Comparison of ENCODE assay signal across 11 mouse cellular contexts in the genomic region with DNA sequence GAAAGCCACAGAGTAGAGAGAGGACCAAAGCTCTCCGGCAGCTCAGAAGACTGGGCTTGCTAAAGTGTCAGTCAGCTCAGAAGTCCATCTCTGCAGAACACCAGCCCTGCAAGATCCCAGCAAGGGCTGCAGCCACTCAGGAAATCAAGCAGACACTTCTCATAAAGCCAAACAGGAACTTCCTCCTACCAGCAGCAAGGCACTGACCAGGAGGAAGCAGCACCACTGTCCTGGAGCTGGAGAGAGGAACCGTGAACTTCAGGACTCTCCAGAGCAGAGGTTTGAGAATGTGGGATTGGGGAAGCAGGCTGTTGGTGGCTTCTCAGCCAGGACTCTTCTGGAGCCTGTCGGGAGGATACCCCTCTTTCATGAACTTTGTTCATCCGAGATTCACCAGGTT. TPM values are rescaled to one million over a fixed set of nuclear protein-coding genes. Genes with fewer than 3 reads are reported as not detected.
DNase-seq lines count a peak whose midpoint lies in the region; ATAC-seq and TF ChIP-seq lines count a peak whose summit lies in the region.
"Had no signal": no experiment of that assay in that cellular context is flagged by ENCODE, and none has a peak within 500 bp of the region (broad histone marks: within the 10 kb centered on the region; RNA-seq: fewer than 3 reads in every experiment).

No protein-coding gene starts in this region.

- ATAC-seq in frontal cortex, adult (ENCODE audit: low TSS enrichment), result peak; percentile 27; the same call in 1 of the 2 replicates
- no peak for ATAC-seq in intestine, embryonic 14.5 days (replicated peaks; ENCODE audit: low FRiP score, low TSS enrichment, low read depth)
- ATAC-seq in monocyte, adult 5-6 weeks (replicated peaks; ENCODE audit: insufficient number of reproducible peaks, low FRiP score, low TSS enrichment, poor library complexity, severe bottlenecking), result peak; percentile 41; the same call in 1 of the 2 replicates

- H3K36me3 ChIP-seq in liver, adult 2 months (ENCODE audit: control insufficient read depth, insufficient read depth, low read length), result no peaks in the 10 kb centered on the region
- H3K36me3 ChIP-seq in intestine, embryonic 14.5 days (ENCODE audit: control insufficient read depth, insufficient read depth, low read length), result no peaks in the 10 kb centered on the region

- no peak overlapping the region for H3K9ac ChIP-seq in liver, adult 2 months (ENCODE audit: low read depth, low read length)
- no peak overlapping the region for H3K9ac ChIP-seq in intestine, embryonic 14.5 days (ENCODE audit: low read length)

- WGBS in liver, adult 2 months, result 42% methylated on average over 4 of the region's 4 CpGs
- 50% methylated on average over 4 of the region's 4 CpGs for WGBS in intestine, embryonic 14.5 days

- no peaks in the 10 kb centered on the region for H3K9me3 ChIP-seq in intestine, embryonic 14.5 days (ENCODE audit: control insufficient read depth, low read length)

- no peak overlapping the region for H3K4me2 ChIP-seq in intestine, embryonic 14.5 days (ENCODE audit: low read length)

- H3K4me1 ChIP-seq in liver, adult 2 months (ENCODE audit: control insufficient read depth, insufficient read depth, low read length), result no peaks in the 10 kb centered on the region; the same call in 1 of the 2 replicates
- H3K4me1 ChIP-seq in intestine, embryonic 14.5 days (replicated peaks; ENCODE audit: control insufficient read depth, insufficient read depth, low read length), result peaks cover 6% of the 10 kb centered on the region; the same call in 1 of the 2 replicates

- H3K27me3 ChIP-seq in liver, adult 2 months (ENCODE audit: control insufficient read depth, insufficient read depth, low read length), result no peaks in the 10 kb centered on the region
- no peaks in the 10 kb centered on the region for H3K27me3 ChIP-seq in intestine, embryonic 14.5 days (replicated peaks; ENCODE audit: control insufficient read depth, insufficient read depth, low read length)

- no peak overlapping the region for H3K27ac ChIP-seq in liver, adult 2 months (replicated peaks; ENCODE audit: insufficient read depth, low read depth, low read length)
- peak overlapping the region; percentile 14; the same call in 1 of the 2 replicates for H3K27ac ChIP-seq in intestine, embryonic 14.5 days (ENCODE audit: low read depth)

- no peaks in the 10 kb centered on the region for H3K79me2 ChIP-seq in liver, adult 2 months (ENCODE audit: control insufficient read depth, insufficient read depth, low read length)

- no peak for DNase-seq in frontal cortex, postnatal 36 days (ENCODE audit: low spot score in 2 of 2)
- DNase-seq in liver, adult 2 months (ENCODE audit: extremely low read depth, low read depth, low spot score), result peak; percentile 18
- no peak for DNase-seq in liver
- no peak for DNase-seq in intestine, embryonic 14.5 days (ENCODE audit: low spot score)
- no peak for DNase-seq in left cerebral cortex, postnatal 10 days (ENCODE audit: extremely low spot score in 1 of 2, low spot score in 2 of 2)
- DNase-seq in T-cell, adult 2 months (ENCODE audit: low spot score), result no peak
- DNase-seq: cerebellum, adult 18-20 months; kidney, adult 11 months had no signal

- intact Hi-C loops in left cerebral cortex, postnatal 10 days (cut with DNase I), result no loop called here

- H3K4me3 ChIP-seq in liver, adult 2 months (ENCODE audit: insufficient read depth, low read depth, low read length), result no peak overlapping the region
- no peak overlapping the region for H3K4me3 ChIP-seq in intestine, embryonic 14.5 days (ENCODE audit: low read depth, low read length)

- TF ChIP-seq POLR2A in liver, adult 2 months (IDR thresholded peaks at IDR 0.05; ENCODE audit: extremely low read depth, insufficient read depth, low read length), result no peak

- TF ChIP-seq CTCF in liver, adult 2 months (IDR thresholded peaks at IDR 0.05; ENCODE audit: low read depth, low read length), result no peak

RNA-seq across cellular contexts. Expression of a gene that starts 26.9 kb away (rescaled TPM):
- 0.09 and 0.47 TPM in 2 replicates for total RNA-seq in liver, adult 2 months (2014; rRNA removed)
- polyA plus RNA-seq in liver, adult 2 months (2012; rRNA removed), result 0.44 and 0.60 TPM in 2 replicates
- 0.42 and 0.50 TPM in 2 replicates for polyA plus RNA-seq in intestine, embryonic 14.5 days (2014; fragmentation: Nextera tagmentation; extraction: Ambion mirVana)
- total RNA-seq in monocyte, adult 5-6 weeks (2017), result 61.4 to 99.5 TPM (median 74.8 TPM) in 3 replicates
- total RNA-seq in left cerebral cortex, postnatal 10 days (2021), result not detected
- polyA plus RNA-seq: limb, embryonic 11.5 days had no signal

RNA-seq across cellular contexts. Expression of a gene that starts 34.6 kb away (rescaled TPM):
- under 0.01 and 0.27 TPM in 2 replicates for total RNA-seq in liver, adult 2 months (2014; rRNA removed)
- polyA plus RNA-seq in liver, adult 2 months (2012; rRNA removed), result 0.13 and 0.29 TPM in 2 replicates
- 4.1 and 4.4 TPM in 2 replicates for polyA plus RNA-seq in intestine, embryonic 14.5 days (2014; fragmentation: Nextera tagmentation; extraction: Ambion mirVana)
- 0.11 to 3.6 TPM (median 3.4 TPM) in 3 replicates for total RNA-seq in monocyte, adult 5-6 weeks (2017)
- 10 to 100 TPM; 60.0 to 60.9 TPM for total RNA-seq in left cerebral cortex, postnatal 10 days (2021)

RNA-seq across cellular contexts. Expression of a gene that starts 47.0 kb away (rescaled TPM):
- 17.7 and 21.2 TPM in 2 replicates for total RNA-seq in liver, adult 2 months (2014; rRNA removed)
- 29.3 and 36.3 TPM in 2 replicates for polyA plus RNA-seq in liver, adult 2 months (2012; rRNA removed)
- 102 and 105 TPM in 2 replicates for polyA plus RNA-seq in intestine, embryonic 14.5 days (2014; fragmentation: Nextera tagmentation; extraction: Ambion mirVana)
- total RNA-seq in monocyte, adult 5-6 weeks (2017), result 6.5 to 9.3 TPM (median 7.9 TPM) in 3 replicates
- total RNA-seq in left cerebral cortex, postnatal 10 days (2021), result 10 to 100 TPM; 11.8 to 13.2 TPM

Comparison
In these comparisons a context has a peak if more than half of its experiments do, and no peak if none do; other contexts are left out.
1. RNA of a gene that starts 26.9 kb away (total RNA-seq): 61.4 to 99.5 TPM in monocyte, adult 5-6 weeks; 0.09 to 0.47 TPM in liver, adult 2 months and not detected in left cerebral cortex, postnatal 10 days; every median in the first group is over 10 times any median in the second.
2. RNA of a gene that starts 34.6 kb away (total RNA-seq): 60.0 to 60.9 TPM in left cerebral cortex, postnatal 10 days; 0.11 to 3.6 TPM in monocyte, adult 5-6 weeks and under 0.01 to 0.27 TPM in liver, adult 2 months; every median in the first group is over 10 times any median in the second.